Mouse (Mus musculus): ENCODE data around the gene Fau. TPM values are rescaled to one million over a fixed set of nuclear protein-coding genes. Genes with fewer than 3 reads are reported as not detected.
"Not testable (repeated sequence)": the region's sequence is repeated elsewhere in the genome, so short reads cannot be mapped to it uniquely, and the experiment has no call there.

Gene Fau
- total RNA-seq (2021): 1,000 to 10,000 TPM in 1 of 2 experiments, 100 to 1,000 TPM in 1; 949 to 1,029 TPM
- long read RNA-seq, experiment 1, transcript Fau-207 (4 exons, 744 nt): minor isoform, 6 of 154 reads
- long read RNA-seq, experiment 1, transcript Fau-202 (5 exons, 613 nt): major isoform, 120 of 154 reads
- long read RNA-seq, experiment 1, transcript Fau-201 (5 exons, 508 nt): minor isoform, 24 of 154 reads
- long read RNA-seq, experiment 1, partial matches to known transcripts: 2 of 154 reads
- long read RNA-seq, experiment 1, other reads (novel, unspliced or antisense): 2 of 154 reads
- long read RNA-seq, experiment 2, transcript Fau-202 (5 exons, 613 nt): major isoform, 134 of 168 reads
- long read RNA-seq, experiment 2, transcript Fau-201 (5 exons, 508 nt): minor isoform, 27 of 168 reads
- long read RNA-seq, experiment 2, partial matches to known transcripts: 3 of 168 reads
- long read RNA-seq, experiment 2, other reads (novel, unspliced or antisense): 0 of 168 reads

GRCm38 (mm10) chr19:6057313-6058096, at the start of gene Fau, which contains the start of gene Mrpl49:
Gene Fau, plus strand, starts transcription at chr19:6057844.
Gene Mrpl49, minus strand, starts transcription at chr19:6057785.
- DNase-seq (ENCODE audit: low spot score in 2 of 2): peak; percentile 99

DNA sequence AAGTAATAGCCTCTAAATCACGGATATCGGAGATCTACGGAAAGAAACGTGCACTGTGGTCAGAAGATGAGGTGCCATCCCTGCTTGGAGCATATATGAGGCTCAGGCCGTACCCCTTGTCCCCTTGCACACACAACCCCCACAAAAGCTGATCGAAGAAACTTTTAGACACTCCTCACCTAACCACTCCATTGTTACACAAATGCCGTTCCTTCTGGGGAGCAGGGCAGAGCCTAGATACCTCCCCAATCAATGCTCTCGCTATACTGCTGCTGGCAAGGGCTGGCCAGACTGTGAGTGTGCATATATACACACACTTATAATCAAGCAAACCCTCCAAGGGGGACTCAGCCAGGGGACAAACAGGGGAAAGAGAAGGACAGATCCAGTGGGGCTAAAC, 48.5 kb upstream of the Fau start:
- no peak for DNase-seq (ENCODE audit: low spot score in 2 of 2)

DNA sequence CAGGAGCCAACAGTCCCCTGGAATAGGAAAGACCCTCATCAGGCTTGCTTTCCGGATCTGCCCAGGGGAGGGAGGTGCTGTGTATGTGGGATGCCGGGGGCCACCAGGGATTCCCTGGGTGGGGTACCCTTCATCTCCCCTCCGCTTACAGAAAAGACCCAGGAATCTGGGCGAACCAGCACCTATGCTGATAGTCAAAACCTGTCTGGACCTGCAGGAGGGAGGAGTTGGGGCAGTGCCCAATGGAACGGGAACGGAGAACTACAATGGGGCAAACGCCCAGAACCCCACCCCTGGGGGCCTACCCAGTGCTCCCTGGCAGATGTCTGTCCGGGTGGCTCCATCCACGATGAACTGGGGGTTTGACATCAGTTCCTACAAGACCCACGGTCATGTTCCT, 44.0 kb upstream of the Fau start:
- no peak for DNase-seq (ENCODE audit: low spot score in 2 of 2)

- peak; percentile 42 to 57 for DNase-seq (ENCODE audit: low spot score in 2 of 2)
These were observed 42.6 kb upstream of the Fau start for GRCm38 (mm10) chr19:6014991-6015510.

GRCm38 (mm10) chr19:6015511-6016315, 41.9 kb upstream of the Fau start, which contains the start of gene Capn1:
Gene Capn1, minus strand, starts transcription at chr19:6015897.
- DNase-seq (ENCODE audit: low spot score in 2 of 2): peak; percentile 73 to 83

- DNase-seq (ENCODE audit: low spot score in 2 of 2): no peak
These were observed 41.1 kb upstream of the Fau start for GRCm38 (mm10) chr19:6016532-6016931.

- peak; percentile 73 to 86 for DNase-seq (ENCODE audit: low spot score in 2 of 2)
These were observed 39.2 kb upstream of the Fau start for GRCm38 (mm10) chr19:6018142-6019089.

GRCm38 (mm10) chr19:6020276-6020675, 37.4 kb upstream of the Fau start:
- no peak for DNase-seq (ENCODE audit: low spot score in 2 of 2)

GRCm38 (mm10) chr19:6023059-6023458, 34.6 kb upstream of the Fau start:
- DNase-seq (ENCODE audit: low spot score in 2 of 2): no peak

DNA sequence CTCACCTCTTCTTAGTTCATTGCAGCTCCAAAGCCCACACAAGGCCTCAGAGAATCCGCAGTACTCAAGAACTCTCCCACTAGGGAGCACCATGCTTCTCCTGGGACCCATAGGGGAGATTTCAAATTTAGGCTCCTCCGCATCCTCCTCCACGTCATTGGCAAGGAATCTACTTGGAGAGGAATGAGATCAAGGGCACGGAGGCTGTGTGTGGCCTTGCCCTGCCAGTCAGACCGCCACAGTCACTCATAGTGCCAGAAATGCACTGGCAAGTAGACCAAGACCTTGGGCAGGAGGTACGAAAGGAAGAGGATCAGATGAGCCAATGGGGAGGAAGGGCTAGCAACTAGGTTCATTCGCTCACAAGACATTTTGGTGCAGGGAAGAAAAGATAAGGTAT, 33.7 kb upstream of the Fau start:
- DNase-seq (ENCODE audit: low spot score in 2 of 2): no peak

DNA sequence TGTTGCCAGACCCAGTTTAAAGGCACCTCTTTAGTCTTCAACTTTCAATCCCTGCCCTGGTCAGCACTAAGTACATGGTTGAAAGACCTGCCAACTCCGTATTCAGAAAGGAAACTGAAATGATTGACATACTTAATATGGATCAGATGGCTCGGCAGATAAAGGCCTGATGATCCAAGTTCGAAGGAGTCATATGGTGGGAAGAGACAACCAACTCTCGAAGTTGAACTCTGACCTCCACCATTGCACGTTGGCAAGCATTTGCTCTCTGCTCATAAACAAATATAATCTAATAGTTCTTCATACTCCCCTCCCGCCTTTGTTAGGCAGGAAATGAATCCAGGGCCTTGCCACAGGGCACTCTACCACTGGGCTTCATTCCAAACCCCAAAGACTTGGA, 28.7 kb upstream of the Fau start:
- no peak for DNase-seq (ENCODE audit: low spot score in 2 of 2)

DNA sequence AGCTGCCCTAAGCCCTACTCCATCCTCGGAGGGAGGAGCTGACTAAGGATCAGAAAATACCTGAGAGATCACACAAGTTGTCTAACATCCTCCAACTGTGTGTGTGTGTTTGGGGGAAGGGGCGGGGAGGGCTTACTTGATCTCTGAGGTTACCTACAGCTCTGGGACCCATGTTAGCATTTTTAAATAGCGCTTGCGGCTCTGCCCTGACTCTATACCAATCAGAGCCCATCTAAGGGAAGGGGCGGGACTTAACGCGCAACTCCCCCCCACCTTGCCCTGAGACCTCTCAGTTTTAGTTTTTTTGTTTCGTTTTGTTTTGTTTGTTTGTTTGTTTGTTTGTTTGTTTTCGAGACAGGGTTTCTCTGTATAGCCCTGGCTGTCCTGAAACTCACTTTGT, 28.2 kb upstream of the Fau start:
- no peak for DNase-seq (ENCODE audit: low spot score in 2 of 2)

- DNase-seq (ENCODE audit: low spot score in 2 of 2): no peak
These were observed 26.9 kb upstream of the Fau start for GRCm38 (mm10) chr19:6030520-6031280.

- no peak for DNase-seq (ENCODE audit: low spot score in 2 of 2)
These were observed 21.6 kb upstream of the Fau start for GRCm38 (mm10) chr19:6035966-6036585.

- DNase-seq (ENCODE audit: low spot score in 2 of 2): no peak
These were observed 19.9 kb upstream of the Fau start for GRCm38 (mm10) chr19:6037695-6038094.

GRCm38 (mm10) chr19:6038326-6038725, 19.3 kb upstream of the Fau start:
- no peak for DNase-seq (ENCODE audit: low spot score in 2 of 2)

- DNase-seq (ENCODE audit: low spot score in 2 of 2): no peak
These were observed 17.6 kb upstream of the Fau start for GRCm38 (mm10) chr19:6040002-6040401.

DNA sequence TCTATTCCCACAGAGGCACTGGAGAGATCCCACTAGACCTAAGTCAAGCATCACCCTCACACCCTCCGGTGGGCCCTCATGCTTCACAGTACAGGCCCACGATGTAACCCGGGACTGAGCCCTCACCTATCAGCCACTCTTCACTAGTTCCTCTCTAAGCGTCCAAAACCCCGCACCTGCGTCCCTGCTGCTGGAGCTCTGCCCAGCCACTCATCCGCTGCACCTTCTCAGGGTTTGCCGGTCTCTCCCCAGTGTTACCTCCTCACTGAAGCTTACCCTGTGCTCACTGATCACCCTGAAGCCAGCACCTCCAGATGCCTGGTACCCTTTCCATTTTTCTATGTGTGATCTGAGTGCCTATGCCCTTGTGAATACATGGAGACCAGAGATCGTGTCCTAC, 15.4 kb upstream of the Fau start:
- DNase-seq (ENCODE audit: low spot score in 2 of 2): no peak

GRCm38 (mm10) chr19:6044102-6044501, 13.5 kb upstream of the Fau start:
- not testable (repeated sequence) for DNase-seq (ENCODE audit: low spot score in 2 of 2)
